Mouse (Mus musculus) liver, postnatal 0 days (tissue): Measurements from ENCODE around the gene Rabl2.

ENCODE experiments used
- CTCF ChIP-seq: sonication (generic); IDR thresholded peaks from 2 replicates; pipeline ENCODE4 v1.5.1; 2016; ENCODE audit warnings: antibody characterized with exemption, low read depth
- EP300 ChIP-seq: IDR thresholded peaks from 2 replicates; pipeline ENCODE4 v1.6.1; 2016; ENCODE audit warnings: antibody characterized with exemption, low read depth, mild to moderate bottlenecking

GRCm38 (mm10) chr15:89557179-89557995, 34.3 kb downstream of the Rabl2 start:
- TF ChIP-seq CTCF (no peak), EP300 (no peak)
